Mouse (Mus musculus) right cerebral cortex, adult 18-20 months (tissue): ENCODE results near the gene Gna14.

Source experiments
- DNase-seq: peaks from one replicate; pipeline ENCODE4 v3.0.0; 2022; ENCODE audit warnings: mixed read lengths

Gene Gna14

DNA sequence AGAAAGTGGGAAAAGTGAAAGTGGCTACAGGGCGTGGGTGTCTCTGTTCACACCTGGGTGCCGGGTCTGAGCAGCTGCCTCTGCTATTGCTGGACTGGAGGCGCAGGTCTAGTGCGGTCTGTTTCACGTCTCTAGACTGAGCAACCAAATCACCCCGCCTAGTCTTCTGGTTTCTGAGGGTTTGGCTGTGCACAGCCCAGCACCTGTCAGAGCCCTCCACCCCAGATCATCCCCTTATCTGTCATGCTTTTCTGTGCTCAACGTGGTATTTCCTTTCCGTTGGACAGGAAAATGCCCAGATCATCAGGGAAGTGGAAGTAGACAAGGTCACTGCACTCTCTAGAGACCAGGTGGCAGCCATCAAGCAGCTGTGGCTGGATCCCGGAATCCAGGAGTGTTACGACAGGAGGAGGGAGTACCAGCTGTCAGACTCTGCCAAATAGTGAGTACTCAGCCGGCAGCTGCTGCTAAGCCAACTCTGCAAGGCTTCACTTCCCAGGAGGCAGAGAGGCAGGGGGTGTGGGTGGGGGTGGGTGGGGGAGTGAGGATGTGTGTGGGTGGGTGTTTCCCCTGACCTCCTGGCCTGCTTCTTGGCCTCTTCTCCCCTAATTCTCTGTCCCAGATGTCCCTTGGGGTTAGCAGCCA is 163.2 kb downstream of the Gna14 start:
- no peak for DNase-seq

DNA sequence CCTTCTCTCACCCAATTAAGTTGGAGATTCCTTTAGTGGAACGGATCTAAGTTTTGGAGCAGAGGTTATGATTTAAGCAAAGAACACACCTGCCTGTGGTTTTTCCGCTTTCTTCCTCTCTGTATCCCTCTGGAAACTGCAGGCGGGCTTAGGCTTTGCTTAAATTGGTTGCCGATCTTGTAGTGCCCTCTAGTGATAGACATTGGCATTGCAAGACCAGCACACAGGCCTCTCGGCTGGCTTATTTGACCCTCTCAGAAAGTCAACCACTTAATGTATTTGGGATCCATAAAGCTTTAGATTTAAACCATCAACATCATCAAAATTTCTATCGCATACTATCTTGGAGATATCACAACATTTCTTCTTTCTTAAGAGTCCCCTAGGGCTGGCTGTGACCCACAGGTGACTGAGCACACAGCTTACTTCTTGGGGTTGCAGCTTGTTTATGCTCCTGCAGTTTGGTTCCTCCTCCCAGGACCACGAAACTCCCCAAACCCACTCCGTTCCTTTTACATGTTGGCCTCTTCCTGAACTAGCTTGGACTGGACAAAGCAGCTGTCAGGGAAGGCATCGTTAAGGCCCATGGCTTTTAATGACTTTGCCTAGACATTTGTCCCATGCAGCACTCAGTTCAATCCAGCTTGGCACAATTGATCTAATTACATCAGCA is 163.9 kb downstream of the Gna14 start:
- peak; percentile 76 for DNase-seq

GRCm38 (mm10) chr19:16602026-16602425 is 166.5 kb downstream of the Gna14 start:
- DNase-seq = no peak

- DNase-seq = no peak
Measured at GRCm38 (mm10) chr19:16607634-16608033, 172.1 kb downstream of the Gna14 start.

DNA sequence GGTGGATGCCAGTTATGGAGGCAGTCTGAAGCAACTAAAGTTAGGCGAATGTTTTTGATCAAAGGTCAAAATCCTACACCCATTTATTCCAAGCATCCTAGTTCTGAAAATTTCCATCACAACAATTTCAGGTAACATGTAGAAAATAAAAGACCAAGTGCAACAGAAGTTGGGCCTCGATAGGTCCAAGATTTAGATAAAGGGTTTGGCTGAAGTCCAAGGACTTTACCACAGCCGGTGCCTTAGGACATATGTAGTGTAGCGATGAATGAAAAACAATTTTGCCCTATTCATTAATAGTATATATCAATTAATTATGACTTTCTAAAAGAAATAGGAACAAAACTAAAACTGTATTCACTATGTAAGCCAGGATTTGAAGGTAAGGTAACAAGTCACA is 187.6 kb downstream of the Gna14 start:
- DNase-seq = no peak

GRCm38 (mm10) chr19:16624994-16625393 is 189.4 kb downstream of the Gna14 start:
- no peak for DNase-seq

DNA sequence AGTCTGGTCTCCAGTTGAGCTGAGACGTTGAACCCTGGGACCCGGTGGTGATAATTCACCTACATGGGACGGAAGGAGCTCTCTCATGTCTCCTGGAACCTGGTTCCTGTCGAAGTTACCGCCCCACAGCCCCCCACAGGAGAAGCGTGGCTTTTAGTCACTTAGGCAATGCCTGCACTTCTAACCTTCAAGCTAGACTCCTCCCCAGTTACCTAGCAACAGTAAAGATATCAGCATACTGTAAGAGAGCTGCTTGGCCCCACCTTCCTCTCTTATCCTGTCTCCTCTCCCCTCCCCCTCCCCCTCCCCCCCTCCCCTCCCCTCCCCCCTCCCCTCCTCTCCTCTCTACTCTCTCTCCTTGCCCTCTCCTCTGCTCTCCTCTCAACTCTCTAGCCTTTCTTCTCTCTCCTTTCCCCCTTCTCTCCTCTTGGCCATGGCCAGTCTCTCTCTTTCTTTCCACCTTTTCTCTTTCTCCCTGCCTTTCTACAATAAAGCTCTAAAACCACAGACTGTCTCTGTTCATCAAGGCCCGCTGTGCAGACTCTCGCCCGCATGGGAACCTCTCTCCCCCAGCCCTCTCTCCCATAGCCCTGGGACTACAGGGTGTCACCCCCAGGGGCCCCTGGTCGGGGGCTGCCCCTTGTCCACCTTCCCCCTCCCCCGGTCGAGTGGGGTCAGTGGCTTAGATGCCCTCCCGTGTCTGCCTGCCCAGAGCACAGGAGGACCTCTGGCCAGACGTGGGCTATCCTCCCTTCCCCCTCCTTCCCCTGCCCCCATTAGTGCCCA is 190.2 kb downstream of the Gna14 start:
- DNase-seq = no peak
